Mouse (Mus musculus) layer of hippocampus, adult 9-11 months (tissue): ENCODE measurements at regions not wholly inside any gene's neighbourhood (a gene's known extent, or its start where the extent isn't known, plus 50 kb on each side); places are given as distances from the start of the nearest gene placed in this dataset.
"Not testable (repeated sequence)": the region's sequence is repeated elsewhere in the genome, so short reads cannot be mapped to it uniquely, and the experiment has no call there.

Experiments used
- DNase-seq: peaks from one replicate; pipeline ENCODE4 v3.0.0; 2022

- DNase-seq, result no peak
These were observed 803.5 kb downstream of the Cypt12 start for GRCm38 (mm10) chr3:18751660-18752259.

GRCm38 (mm10) chr3:18764301-18765078 lies 816.3 kb downstream of the Cypt12 start:
- peak; percentile 62 for DNase-seq

GRCm38 (mm10) chr3:18778481-18778880 lies 830.3 kb downstream of the Cypt12 start:
- no peak for DNase-seq

- no peak for DNase-seq
These were observed 839.4 kb downstream of the Cypt12 start for GRCm38 (mm10) chr3:18787531-18788176.

GRCm38 (mm10) chr3:18802794-18803193 lies 825.7 kb downstream of the 1700064H15Rik start:
- DNase-seq, result no peak

- not testable (repeated sequence) for DNase-seq
These were observed 799.6 kb downstream of the 1700064H15Rik start for GRCm38 (mm10) chr3:18828788-18829320.

GRCm38 (mm10) chr3:18868117-18868739 lies 760.2 kb downstream of the 1700064H15Rik start:
- DNase-seq, result no peak

- DNase-seq, result no peak
These were observed 759.7 kb downstream of the 1700064H15Rik start for GRCm38 (mm10) chr3:18868758-18869157.

- DNase-seq, result no peak
These were observed 751.4 kb downstream of the 1700064H15Rik start for GRCm38 (mm10) chr3:18877060-18877459.

- no peak for DNase-seq
These were observed 750.9 kb downstream of the 1700064H15Rik start for GRCm38 (mm10) chr3:18877572-18877971.

- no peak for DNase-seq
These were observed 747.3 kb downstream of the 1700064H15Rik start for GRCm38 (mm10) chr3:18881186-18881585.

GRCm38 (mm10) chr3:18892813-18893212 lies 735.7 kb downstream of the 1700064H15Rik start:
- no peak for DNase-seq

GRCm38 (mm10) chr3:18905769-18906168 lies 722.7 kb downstream of the 1700064H15Rik start:
- DNase-seq, result peak; percentile 14

- peak; percentile 14 for DNase-seq
These were observed 722.3 kb downstream of the 1700064H15Rik start for GRCm38 (mm10) chr3:18906210-18906609.

GRCm38 (mm10) chr3:18908737-18909136 lies 719.7 kb downstream of the 1700064H15Rik start:
- DNase-seq, result no peak

GRCm38 (mm10) chr3:18928401-18929104 lies 699.9 kb downstream of the 1700064H15Rik start:
- DNase-seq, result no peak

GRCm38 (mm10) chr3:18929105-18929492 lies 699.4 kb downstream of the 1700064H15Rik start:
- DNase-seq, result no peak

- peak; percentile 29 for DNase-seq
These were observed 695.3 kb downstream of the 1700064H15Rik start for GRCm38 (mm10) chr3:18932983-18933726.

- no peak for DNase-seq
These were observed 693.6 kb downstream of the 1700064H15Rik start for GRCm38 (mm10) chr3:18934891-18935290.

GRCm38 (mm10) chr3:18937333-18938122 lies 690.9 kb downstream of the 1700064H15Rik start:
- no peak for DNase-seq
